Comparison of ENCODE assay signal across 24 mouse cellular contexts in the genomic region with DNA sequence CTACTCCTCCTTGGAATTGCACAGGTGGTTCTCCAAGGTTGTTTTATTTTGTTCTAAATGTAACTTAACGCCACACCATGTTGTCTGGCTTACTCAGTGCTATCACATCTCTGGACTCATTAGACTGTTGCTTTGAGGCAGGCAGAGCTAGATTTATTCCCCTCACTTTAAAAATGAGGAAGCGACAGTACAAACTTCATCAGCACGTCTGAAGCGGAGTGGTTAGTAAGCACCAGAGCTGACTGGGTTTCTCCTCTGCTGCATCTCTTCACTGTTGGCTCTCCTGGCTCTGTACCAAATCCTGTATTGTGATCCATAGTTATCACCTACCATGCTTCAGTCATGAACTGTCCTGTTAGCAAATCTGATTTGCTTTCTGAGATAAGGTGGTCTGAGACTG. TPM values are rescaled to one million over a fixed set of nuclear protein-coding genes. Genes with fewer than 3 reads are reported as not detected.
A peak's percentile ranks its signal among the peaks of the same experiment; 100 is the strongest.
DNase-seq lines count a peak whose midpoint lies in the region; ATAC-seq and TF ChIP-seq lines count a peak whose summit lies in the region.
"Had no signal": no experiment of that assay in that cellular context is flagged by ENCODE, and none has a peak within 500 bp of the region (broad histone marks: within the 10 kb centered on the region; RNA-seq: fewer than 3 reads in every experiment).

No protein-coding gene starts in this region.

- ATAC-seq in granulocyte monocyte progenitor cell, adult 5-6 weeks (replicated peaks; ENCODE audit: poor library complexity, severe bottlenecking) = peak; percentile 63
- ATAC-seq in limb, embryonic 13.5 days (ENCODE audit: low FRiP score, low read depth) = no peak
- ATAC-seq in midbrain, postnatal 0 days (ENCODE audit: low FRiP score) = no peak
- no peak for ATAC-seq in hindbrain, postnatal 0 days
- ATAC-seq in hindbrain, embryonic 13.5 days (ENCODE audit: low FRiP score) = no peak
- ATAC-seq: forebrain, postnatal 0 days had no signal

- no peak overlapping the region for H3K4me3 ChIP-seq in spleen, adult 2 months (ENCODE audit: extremely low read depth, insufficient read depth, insufficient read length)
- no peak overlapping the region for H3K4me3 ChIP-seq in limb, embryonic 13.5 days
- H3K4me3 ChIP-seq in midbrain, postnatal 0 days (ENCODE audit: low read depth, low read length) = no peak overlapping the region
- no peak overlapping the region for H3K4me3 ChIP-seq in hindbrain, postnatal 0 days (ENCODE audit: low read length)
- H3K4me3 ChIP-seq in hindbrain, embryonic 13.5 days = no peak overlapping the region
- H3K4me3 ChIP-seq: embryonic facial prominence, embryonic 13.5 days; forebrain, embryonic 12.5 days; heart, embryonic 13.5 days; hindbrain, embryonic 15.5 days had no signal

- H3K27ac ChIP-seq in spleen, adult 2 months (ENCODE audit: insufficient read depth, low read length) = 0 out of 2 replicates have a peak overlapping the region, but pooled peaks have one; percentile 32
- H3K27ac ChIP-seq in limb, embryonic 13.5 days = 0 out of 2 replicates have a peak overlapping the region, but pooled peaks have one; percentile 3
- no peak overlapping the region for H3K27ac ChIP-seq in midbrain, postnatal 0 days (ENCODE audit: low read depth, low read length)
- H3K27ac ChIP-seq in hindbrain, postnatal 0 days = no peak overlapping the region
- no peak overlapping the region for H3K27ac ChIP-seq in hindbrain, embryonic 13.5 days
- H3K27ac ChIP-seq: embryonic facial prominence, embryonic 13.5 days; forebrain, embryonic 12.5 days; heart, embryonic 13.5 days; hindbrain, embryonic 15.5 days had no signal

- no peak for DNase-seq in spleen, adult 2 months (ENCODE audit: low read depth in 1 of 2, low spot score in 2 of 2)
- DNase-seq in spleen, postnatal 14 days (ENCODE audit: low spot score in 2 of 2) = no peak
- no peak for DNase-seq in right cerebral cortex, adult 2 months (ENCODE audit: low spot score in 2 of 2)
- DNase-seq in midbrain, postnatal 0 days (ENCODE audit: low spot score) = no peak
- DNase-seq in hindbrain, postnatal 0 days (ENCODE audit: low spot score) = no peak
- DNase-seq: adrenal gland, postnatal 10 days; cerebellum, adult 11-12 months; cerebellum, adult 9-10 months; cerebellum, postnatal 25 days; forebrain, postnatal 0 days; gastrocnemius, postnatal 25 days; heart, adult 11 months; heart, postnatal 36 days had no signal

- WGBS in spleen, adult 2 months = 44% methylated on average over 4 of the region's 4 CpGs
- WGBS in limb, embryonic 13.5 days = 73% methylated on average over 4 of the region's 4 CpGs
- WGBS in midbrain, postnatal 0 days = 91% methylated on average over 4 of the region's 4 CpGs
- WGBS in hindbrain, postnatal 0 days = 83% methylated on average over 4 of the region's 4 CpGs
- 95% methylated on average over 4 of the region's 4 CpGs for WGBS in hindbrain, embryonic 13.5 days

- H3K9me3 ChIP-seq in limb, embryonic 13.5 days = no peaks in the 10 kb centered on the region
- no peaks in the 10 kb centered on the region for H3K9me3 ChIP-seq in midbrain, postnatal 0 days (ENCODE audit: low read length)
- H3K9me3 ChIP-seq in hindbrain, postnatal 0 days (ENCODE audit: low read length) = no peaks in the 10 kb centered on the region
- H3K9me3 ChIP-seq in hindbrain, embryonic 13.5 days = no peaks in the 10 kb centered on the region
- H3K9me3 ChIP-seq: embryonic facial prominence, embryonic 13.5 days; forebrain, embryonic 12.5 days; heart, embryonic 13.5 days; hindbrain, embryonic 15.5 days had no signal

- peaks cover 10% of the 10 kb centered on the region for H3K36me3 ChIP-seq in spleen, adult 2 months (ENCODE audit: control insufficient read depth, insufficient read depth, low read length)
- H3K36me3 ChIP-seq in limb, embryonic 13.5 days = peaks cover 16% of the 10 kb centered on the region
- H3K36me3 ChIP-seq in midbrain, postnatal 0 days (ENCODE audit: insufficient read depth, low read length) = peaks cover 8% of the 10 kb centered on the region; the same call in 1 of the 2 replicates
- H3K36me3 ChIP-seq in hindbrain, postnatal 0 days (ENCODE audit: insufficient read depth, low read length) = peaks cover 4% of the 10 kb centered on the region; the same call in 1 of the 2 replicates
- H3K36me3 ChIP-seq in hindbrain, embryonic 13.5 days = peaks cover 10% of the 10 kb centered on the region

- H3K9ac ChIP-seq in limb, embryonic 13.5 days = no peak overlapping the region
- H3K9ac ChIP-seq in midbrain, postnatal 0 days (replicated peaks; ENCODE audit: low read length, poor library complexity, severe bottlenecking) = no peak overlapping the region
- H3K9ac ChIP-seq in hindbrain, postnatal 0 days (replicated peaks; ENCODE audit: low read length) = no peak overlapping the region
- no peak overlapping the region for H3K9ac ChIP-seq in hindbrain, embryonic 13.5 days
- H3K9ac ChIP-seq: embryonic facial prominence, embryonic 13.5 days; forebrain, embryonic 12.5 days; forebrain, postnatal 0 days; heart, embryonic 13.5 days; hindbrain, embryonic 15.5 days had no signal

- H3K27me3 ChIP-seq in spleen, adult 2 months (ENCODE audit: control insufficient read depth, insufficient read depth, low read length) = no peaks in the 10 kb centered on the region
- H3K27me3 ChIP-seq in limb, embryonic 13.5 days = no peaks in the 10 kb centered on the region
- no peaks in the 10 kb centered on the region for H3K27me3 ChIP-seq in midbrain, postnatal 0 days (ENCODE audit: insufficient read depth, low read length)
- no peaks in the 10 kb centered on the region for H3K27me3 ChIP-seq in hindbrain, postnatal 0 days (ENCODE audit: insufficient read depth, low read length)
- no peaks in the 10 kb centered on the region for H3K27me3 ChIP-seq in hindbrain, embryonic 13.5 days
- H3K27me3 ChIP-seq: CH12.LX; embryonic facial prominence, embryonic 13.5 days; forebrain, embryonic 12.5 days; heart, embryonic 13.5 days; hindbrain, embryonic 15.5 days had no signal

- TF ChIP-seq CTCF in spleen, adult 2 months (IDR thresholded peaks at IDR 0.05; ENCODE audit: extremely low read depth, insufficient read depth, insufficient read length, insufficient replicate concordance) = no peak
- TF ChIP-seq CTCF in midbrain, postnatal 0 days (IDR thresholded peaks at IDR 0.05) = no peak
- no peak for TF ChIP-seq CTCF in hindbrain, postnatal 0 days (IDR thresholded peaks at IDR 0.05; ENCODE audit: low read depth)

- H3K4me1 ChIP-seq in spleen, adult 2 months (ENCODE audit: control insufficient read depth, insufficient read depth, insufficient read length) = peaks cover 8% of the 10 kb centered on the region; the same call in 1 of the 2 replicates
- H3K4me1 ChIP-seq in limb, embryonic 13.5 days = peaks cover 16% of the 10 kb centered on the region
- H3K4me1 ChIP-seq in midbrain, postnatal 0 days (ENCODE audit: insufficient read depth, low read length) = no peaks in the 10 kb centered on the region
- H3K4me1 ChIP-seq in hindbrain, postnatal 0 days (ENCODE audit: insufficient read depth, low read length) = no peaks in the 10 kb centered on the region
- no peaks in the 10 kb centered on the region for H3K4me1 ChIP-seq in hindbrain, embryonic 13.5 days (replicated peaks)
- H3K4me1 ChIP-seq: embryonic facial prominence, embryonic 13.5 days; forebrain, embryonic 12.5 days; hindbrain, embryonic 15.5 days had no signal

- TF ChIP-seq POLR2A in spleen, adult 2 months (IDR thresholded peaks at IDR 0.05; ENCODE audit: low read depth, low read length) = no peak

- no peak overlapping the region for H3K4me2 ChIP-seq in limb, embryonic 13.5 days (replicated peaks)
- no peak overlapping the region for H3K4me2 ChIP-seq in midbrain, postnatal 0 days (ENCODE audit: low read depth, low read length, poor library complexity, severe bottlenecking)
- no peak overlapping the region for H3K4me2 ChIP-seq in hindbrain, postnatal 0 days (ENCODE audit: low read depth, low read length)
- no peak overlapping the region for H3K4me2 ChIP-seq in hindbrain, embryonic 13.5 days
- H3K4me2 ChIP-seq: embryonic facial prominence, embryonic 13.5 days; forebrain, embryonic 12.5 days; heart, embryonic 13.5 days; hindbrain, embryonic 15.5 days had no signal

RNA-seq across cellular contexts. Expression of gene Gm28729, which starts 53.1 kb away (rescaled TPM):
- polyA plus RNA-seq in spleen, adult 2 months (2012; rRNA removed) = not detected in 2 replicates
- not detected in 2 replicates for total RNA-seq in granulocyte monocyte progenitor cell, adult 5-6 weeks (2014; fragmentation: Nextera tagmentation)
- total RNA-seq in granulocyte monocyte progenitor cell, adult 5-6 weeks (2017) = not detected in 2 replicates
- polyA plus RNA-seq in limb, embryonic 13.5 days (2015; fragmentation: Nextera tagmentation; extraction: Ambion mirVana) = 0.14 TPM in 1 of 2 replicates, not detected in the other
- total RNA-seq in midbrain, postnatal 0 days (2014; rRNA removed) = 0.57 and 0.60 TPM in 2 replicates
- 0.20 and 0.47 TPM in 2 replicates for polyA plus RNA-seq in midbrain, postnatal 0 days (2015; fragmentation: Nextera tagmentation; extraction: Ambion mirVana)
- 0.47 TPM in 1 of 2 replicates, not detected in the other for total RNA-seq in hindbrain, postnatal 0 days (2014; rRNA removed)
- 0.25 and 0.26 TPM in 2 replicates for polyA plus RNA-seq in hindbrain, postnatal 0 days (2015; fragmentation: Nextera tagmentation; extraction: Ambion mirVana)
- polyA plus RNA-seq in hindbrain, embryonic 13.5 days (2015; fragmentation: Nextera tagmentation; extraction: Ambion mirVana) = 0.19 and 0.40 TPM in 2 replicates
- total RNA-seq: CH12.LX; gastrocnemius, adult 18-20 months; heart, postnatal 36 days had no signal
- polyA plus RNA-seq: embryonic facial prominence, embryonic 13.5 days; heart, embryonic 13.5 days; heart, postnatal 0 days; inflammation-experienced regulatory T-cells, adult 6 months had no signal

RNA-seq across cellular contexts. Expression of gene Rasa2, which starts 53.2 kb away (rescaled TPM):
- polyA plus RNA-seq in spleen, adult 2 months (2012; rRNA removed) = 2.0 and 2.6 TPM in 2 replicates
- total RNA-seq in granulocyte monocyte progenitor cell, adult 5-6 weeks (2014; fragmentation: Nextera tagmentation) = 16.3 and 18.3 TPM in 2 replicates
- total RNA-seq in granulocyte monocyte progenitor cell, adult 5-6 weeks (2017) = 21.9 and 25.5 TPM in 2 replicates
- 22.7 and 25.1 TPM in 2 replicates for polyA plus RNA-seq in limb, embryonic 13.5 days (2015; fragmentation: Nextera tagmentation; extraction: Ambion mirVana)
- total RNA-seq in midbrain, postnatal 0 days (2014; rRNA removed) = 13.4 and 16.7 TPM in 2 replicates
- polyA plus RNA-seq in midbrain, postnatal 0 days (2015; fragmentation: Nextera tagmentation; extraction: Ambion mirVana) = 11.5 and 12.6 TPM in 2 replicates
- 12.0 and 13.2 TPM in 2 replicates for total RNA-seq in hindbrain, postnatal 0 days (2014; rRNA removed)
- polyA plus RNA-seq in hindbrain, postnatal 0 days (2015; fragmentation: Nextera tagmentation; extraction: Ambion mirVana) = 12.9 and 16.5 TPM in 2 replicates
- 18.3 and 19.5 TPM in 2 replicates for polyA plus RNA-seq in hindbrain, embryonic 13.5 days (2015; fragmentation: Nextera tagmentation; extraction: Ambion mirVana)

Comparison
In these comparisons a context has a peak if more than half of its experiments do, and no peak if none do; other contexts are left out.
1. H3K27ac ChIP-seq: peak in spleen, adult 2 months (single experiment) and limb, embryonic 13.5 days (single experiment); none in midbrain, postnatal 0 days (single experiment), hindbrain, postnatal 0 days (single experiment) and hindbrain, embryonic 13.5 days (single experiment).